Mouse (Mus musculus): ENCODE results near the gene Lyl1. TPM values are rescaled to one million over a fixed set of nuclear protein-coding genes. Genes with fewer than 3 reads are reported as not detected.

Lyl1 gene
- polyA plus RNA-seq, 1 experiment from 2014 or later = 5.5 TPM

- H3K9ac ChIP-seq = no peak overlapping the region
- H3K4me2 ChIP-seq (replicated peaks) = no peak overlapping the region
- no peak for ATAC-seq
- H3K36me3 ChIP-seq = no peaks in the 10 kb centered on the region
- H3K4me1 ChIP-seq (replicated peaks) = peaks cover 29% of the 10 kb centered on the region
- no peak overlapping the region for H3K27ac ChIP-seq
- H3K9me3 ChIP-seq = no peaks in the 10 kb centered on the region
- peaks cover 36% of the 10 kb centered on the region for H3K27me3 ChIP-seq (replicated peaks)
- H3K4me3 ChIP-seq (replicated peaks) = no peak overlapping the region
- 66% methylated on average over 5 of the region's 5 CpGs for WGBS
These were observed 17.9 kb downstream of the Lyl1 start for GRCm38 (mm10) chr8:84718959-84719690.

- Histone ChIP-seq H3K9ac (0 out of 2 replicates have a peak overlapping the region, but pooled peaks have one; percentile 31), H3K27me3 (replicated peaks) (peaks cover 11% of the 10 kb centered on the region; the same call in 1 of the 2 replicates), H3K4me2 (replicated peaks) (peak overlapping the region; percentile 44), H3K4me3 (replicated peaks) (0 out of 2 replicates have a peak overlapping the region, but pooled peaks have one; percentile 10), H3K27ac (peak overlapping the region; percentile 93), H3K9me3 (no peaks in the 10 kb centered on the region), H3K4me1 (replicated peaks) (peaks cover 35% of the 10 kb centered on the region), H3K36me3 (no peaks in the 10 kb centered on the region)
- no peak for ATAC-seq
- WGBS = 52% methylated on average over 6 of the region's 6 CpGs
These were observed 21.2 kb downstream of the Lyl1 start for GRCm38 (mm10) chr8:84722530-84722849.

- peaks cover 35% of the 10 kb centered on the region for H3K4me1 ChIP-seq (replicated peaks)
- WGBS = 6% methylated on average over 10 of the region's 10 CpGs
- H3K4me3 ChIP-seq (replicated peaks) = 0 out of 2 replicates have a peak within 1 kb of the TSS, but pooled peaks have one; percentile 10
- peak within 1 kb of the TSS; percentile 93 for H3K27ac ChIP-seq
- ATAC-seq = peak; percentile 94
- H3K9ac ChIP-seq = peak within 1 kb of the TSS; percentile 31
- H3K9me3 ChIP-seq = no peaks in the 10 kb centered on the region
- peak within 1 kb of the TSS; percentile 44 for H3K4me2 ChIP-seq (replicated peaks)
- H3K36me3 ChIP-seq = no peaks in the 10 kb centered on the region
- H3K27me3 ChIP-seq (replicated peaks) = peaks cover 7% of the 10 kb centered on the region; the same call in 1 of the 2 replicates
These were observed 21.8 kb downstream of the Lyl1 start, which contains the start of gene G430095P16Rik for GRCm38 (mm10) chr8:84722850-84723570. Gene G430095P16Rik, plus strand, starts transcription at chr8:84723007.

DNA sequence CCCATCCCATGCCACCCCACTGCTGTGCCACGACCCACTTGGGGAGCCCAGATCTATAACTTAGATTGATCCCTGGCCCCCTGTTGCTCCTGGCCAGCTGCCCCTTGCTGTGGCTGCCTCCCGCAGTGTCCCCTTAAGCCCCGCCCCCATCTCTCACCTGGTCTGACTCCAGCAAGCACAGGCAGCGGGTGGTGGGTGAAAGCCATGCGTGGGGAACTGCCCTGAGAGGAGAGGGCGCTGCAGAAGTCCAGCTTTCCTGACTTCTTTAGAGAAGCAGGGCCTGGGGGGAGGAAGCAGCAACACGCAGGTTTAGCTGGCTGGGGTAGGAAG is 22.3 kb downstream of the Lyl1 start:
- Histone ChIP-seq H3K9ac (peak overlapping the region; percentile 31), H3K27ac (peak overlapping the region; percentile 93), H3K9me3 (no peaks in the 10 kb centered on the region), H3K36me3 (no peaks in the 10 kb centered on the region), H3K4me1 (replicated peaks) (peaks cover 35% of the 10 kb centered on the region), H3K4me3 (replicated peaks) (0 out of 2 replicates have a peak overlapping the region, but pooled peaks have one; percentile 3), H3K4me2 (replicated peaks) (peak overlapping the region; percentile 44), H3K27me3 (replicated peaks) (peaks cover 6% of the 10 kb centered on the region; the same call in 1 of the 2 replicates)
- ATAC-seq = no peak; the same call in none of the 2 replicates
- 38% methylated on average over 7 of the region's 7 CpGs for WGBS

DNA sequence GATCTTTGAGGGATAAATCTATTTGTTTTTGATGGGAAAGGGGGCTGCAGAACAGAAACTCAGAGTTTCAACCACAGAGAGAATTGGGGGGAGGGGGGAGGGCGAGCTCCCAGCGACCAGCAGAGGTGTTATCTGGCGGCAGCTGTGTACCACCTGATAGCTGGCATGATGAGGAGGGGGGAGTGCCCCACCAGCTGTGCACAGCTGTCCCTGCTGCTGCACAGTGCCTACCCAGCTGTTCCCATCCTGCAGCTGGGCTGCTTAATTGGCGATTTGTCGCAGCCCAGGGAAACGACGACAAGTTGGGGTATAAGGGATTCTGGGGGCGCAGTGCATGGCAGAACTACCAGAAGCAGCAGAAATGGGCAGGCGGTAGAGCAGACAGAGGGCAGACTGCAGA is 23.4 kb downstream of the Lyl1 start:
- Histone ChIP-seq H3K9ac (no peak overlapping the region), H3K27ac (no peak overlapping the region), H3K4me1 (replicated peaks) (peaks cover 35% of the 10 kb centered on the region), H3K4me3 (replicated peaks) (no peak overlapping the region), H3K27me3 (replicated peaks) (peaks cover 6% of the 10 kb centered on the region; the same call in 1 of the 2 replicates), H3K4me2 (replicated peaks) (no peak overlapping the region), H3K36me3 (no peaks in the 10 kb centered on the region), H3K9me3 (no peaks in the 10 kb centered on the region)
- no peak for ATAC-seq
- 50% methylated on average over 9 of the region's 9 CpGs for WGBS

DNA sequence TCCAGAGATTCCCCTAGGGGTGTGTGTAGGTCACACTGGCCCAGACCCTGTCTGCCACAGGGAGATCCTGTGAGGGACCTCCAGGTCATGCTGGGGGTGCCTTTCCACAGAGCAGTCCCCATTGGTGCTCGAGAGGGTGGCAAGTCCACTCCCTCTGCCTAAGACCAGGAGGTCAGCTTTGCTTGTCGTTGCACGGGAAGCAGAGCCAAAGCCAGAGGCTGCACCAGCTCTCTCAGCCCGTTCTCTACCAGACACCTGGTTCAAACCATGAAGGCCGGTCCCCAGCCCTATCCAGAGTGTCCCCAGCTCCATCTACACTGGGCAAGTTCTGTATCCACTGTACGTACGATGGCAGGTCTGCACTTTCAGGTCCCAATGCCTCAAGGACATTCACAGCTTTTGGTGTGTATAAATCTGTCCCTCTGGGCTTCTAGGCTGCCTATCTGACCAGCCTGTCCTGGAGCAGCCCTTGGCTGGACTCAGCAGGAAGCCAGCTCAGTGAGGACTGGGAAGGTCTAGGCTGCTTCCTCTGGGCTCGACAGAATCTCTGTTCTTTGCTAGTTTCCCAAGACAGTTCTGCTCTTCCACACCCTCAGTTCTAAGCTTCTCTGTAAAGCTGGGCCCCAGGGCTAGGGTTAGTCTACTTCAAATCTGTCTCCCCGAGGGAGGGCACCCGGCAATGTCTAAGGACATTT is 24.1 kb downstream of the Lyl1 start:
- Histone ChIP-seq H3K4me3 (replicated peaks) (no peak overlapping the region), H3K27ac (0 out of 2 replicates have a peak overlapping the region, but pooled peaks have one; percentile 1), H3K27me3 (replicated peaks) (peaks cover 4% of the 10 kb centered on the region; the same call in 1 of the 2 replicates), H3K4me1 (replicated peaks) (peaks cover 39% of the 10 kb centered on the region), H3K9me3 (no peaks in the 10 kb centered on the region), H3K36me3 (no peaks in the 10 kb centered on the region), H3K4me2 (replicated peaks) (no peak overlapping the region), H3K9ac (no peak overlapping the region)
- ATAC-seq = no peak
- 60% methylated on average over 10 of the region's 10 CpGs for WGBS

DNA sequence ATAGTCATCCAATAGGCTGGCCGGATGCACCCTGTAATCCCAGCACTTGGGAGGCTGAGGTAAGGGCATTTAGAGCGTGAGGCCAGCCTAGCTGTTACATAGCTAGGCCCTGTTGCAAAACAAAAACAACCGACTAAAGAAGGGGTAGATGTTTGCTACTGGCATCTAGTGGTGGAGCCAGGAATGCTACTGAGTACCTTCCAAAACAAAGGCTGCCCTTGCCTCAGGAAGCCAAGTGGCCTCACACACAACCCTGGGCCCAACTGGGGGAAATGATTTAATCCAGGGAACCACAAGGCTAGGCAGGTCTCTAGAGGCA is 24.6 kb downstream of the Lyl1 start:
- 44% methylated on average over 3 of the region's 3 CpGs for WGBS
- no peaks in the 10 kb centered on the region for H3K36me3 ChIP-seq
- H3K4me3 ChIP-seq (replicated peaks) = no peak overlapping the region
- H3K9ac ChIP-seq = no peak overlapping the region
- no peak overlapping the region for H3K4me2 ChIP-seq (replicated peaks)
- no peaks in the 10 kb centered on the region for H3K9me3 ChIP-seq
- no peaks in the 10 kb centered on the region for H3K27me3 ChIP-seq (replicated peaks)
- H3K4me1 ChIP-seq (replicated peaks) = peaks cover 44% of the 10 kb centered on the region
- no peak for ATAC-seq
- H3K27ac ChIP-seq = 0 out of 2 replicates have a peak overlapping the region, but pooled peaks have one; percentile 1

- ATAC-seq = no peak
- Histone ChIP-seq H3K27me3 (replicated peaks) (no peaks in the 10 kb centered on the region), H3K4me1 (replicated peaks) (peaks cover 54% of the 10 kb centered on the region), H3K9me3 (no peaks in the 10 kb centered on the region), H3K4me3 (replicated peaks) (no peak overlapping the region), H3K9ac (no peak overlapping the region), H3K4me2 (replicated peaks) (no peak overlapping the region), H3K27ac (no peak overlapping the region), H3K36me3 (no peaks in the 10 kb centered on the region)
- 76% methylated on average over 3 of the region's 3 CpGs for WGBS
These were observed 27.2 kb downstream of the Lyl1 start for GRCm38 (mm10) chr8:84728474-84728873.

DNA sequence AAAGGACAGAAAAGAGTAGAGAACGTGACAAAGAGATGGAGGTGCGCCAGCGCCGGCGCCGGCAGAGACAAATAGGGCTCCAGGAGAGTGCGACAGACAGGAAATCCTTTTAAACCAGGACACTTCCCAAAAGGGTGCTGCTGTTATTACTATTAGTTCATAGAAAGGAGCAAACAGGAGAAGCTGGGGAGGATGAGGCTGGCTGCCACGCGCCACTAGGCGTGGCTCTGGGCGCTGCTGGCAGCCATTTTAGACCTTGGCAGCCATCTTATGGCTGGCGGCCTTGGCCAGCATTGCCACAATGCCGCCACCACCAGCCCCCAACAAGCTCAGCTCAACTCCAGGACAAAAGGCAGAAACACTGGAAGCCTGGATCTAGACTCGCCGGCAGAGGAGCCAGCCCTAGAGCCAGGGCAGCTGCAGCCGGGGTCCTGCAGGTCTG is 28.7 kb downstream of the Lyl1 start:
- 89% methylated on average over 16 of the region's 16 CpGs for WGBS
- H3K27ac ChIP-seq = 0 out of 2 replicates have a peak overlapping the region, but pooled peaks have one; percentile 41
- ATAC-seq = no peak
- no peak overlapping the region for H3K4me2 ChIP-seq (replicated peaks)
- H3K4me1 ChIP-seq (replicated peaks) = peaks cover 42% of the 10 kb centered on the region
- H3K4me3 ChIP-seq (replicated peaks) = no peak overlapping the region
- no peaks in the 10 kb centered on the region for H3K36me3 ChIP-seq
- H3K9ac ChIP-seq = no peak overlapping the region
- 0 out of 2 replicates have a peak, but pooled peaks cover 4% of the 10 kb centered on the region for H3K27me3 ChIP-seq (replicated peaks)
- H3K9me3 ChIP-seq = no peaks in the 10 kb centered on the region

GRCm38 (mm10) chr8:84730541-84731370 is 29.5 kb downstream of the Lyl1 start:
- Histone ChIP-seq H3K4me2 (replicated peaks) (peak overlapping the region; percentile 26), H3K27ac (peak overlapping the region; percentile 54; the same call in 1 of the 2 replicates), H3K4me1 (replicated peaks) (peaks cover 38% of the 10 kb centered on the region), H3K4me3 (replicated peaks) (no peak overlapping the region), H3K9ac (0 out of 2 replicates have a peak overlapping the region, but pooled peaks have one; percentile 17), H3K36me3 (no peaks in the 10 kb centered on the region), H3K27me3 (replicated peaks) (peaks cover 4% of the 10 kb centered on the region; the same call in 1 of the 2 replicates), H3K9me3 (no peaks in the 10 kb centered on the region)
- peak; percentile 77 for ATAC-seq
- WGBS = 41% methylated on average over 9 of the region's 9 CpGs

- Histone ChIP-seq H3K9ac (no peak overlapping the region), H3K4me1 (replicated peaks) (peaks cover 37% of the 10 kb centered on the region), H3K36me3 (no peaks in the 10 kb centered on the region), H3K27me3 (replicated peaks) (peaks cover 7% of the 10 kb centered on the region; the same call in 1 of the 2 replicates), H3K27ac (peak overlapping the region; percentile 54; the same call in 1 of the 2 replicates), H3K4me2 (replicated peaks) (no peak overlapping the region), H3K4me3 (replicated peaks) (no peak overlapping the region), H3K9me3 (no peaks in the 10 kb centered on the region)
- 64% methylated on average over 11 of the region's 11 CpGs for WGBS
- 0 out of 2 replicates have a peak, but pooled peaks have one; percentile 7 for ATAC-seq
These were observed 30.3 kb downstream of the Lyl1 start for GRCm38 (mm10) chr8:84731371-84732177.
